Mouse (Mus musculus) frontal cortex, adult 2 months (tissue): Measurements from ENCODE around the gene Cox6a2. TPM values are rescaled to one million over a fixed set of nuclear protein-coding genes. Genes with fewer than 3 reads are reported as not detected.
A peak's percentile ranks its signal among the peaks of the same experiment; 100 is the strongest.

Source experiments
- DNase-seq, 2 experiments: peaks; one replicate each; pipeline ENCODE4 v3.0.0; 2022; ENCODE audit warnings: low spot score in 1 of 2; ENCODE audit errors: extremely low spot score in 1 of 2
- polyA plus RNA-seq: library from polyadenylated mRNA; depleted of rRNA; stranded (reverse); fragments of >200 nt; gene quantifications from 2 replicates; pipeline ENCODE4 v1.2.3, GENCODE M21; 2012; rRNA removed

Cox6a2 gene
- polyA plus RNA-seq, result 13.8 and 28.8 TPM in 2 replicates

DNA sequence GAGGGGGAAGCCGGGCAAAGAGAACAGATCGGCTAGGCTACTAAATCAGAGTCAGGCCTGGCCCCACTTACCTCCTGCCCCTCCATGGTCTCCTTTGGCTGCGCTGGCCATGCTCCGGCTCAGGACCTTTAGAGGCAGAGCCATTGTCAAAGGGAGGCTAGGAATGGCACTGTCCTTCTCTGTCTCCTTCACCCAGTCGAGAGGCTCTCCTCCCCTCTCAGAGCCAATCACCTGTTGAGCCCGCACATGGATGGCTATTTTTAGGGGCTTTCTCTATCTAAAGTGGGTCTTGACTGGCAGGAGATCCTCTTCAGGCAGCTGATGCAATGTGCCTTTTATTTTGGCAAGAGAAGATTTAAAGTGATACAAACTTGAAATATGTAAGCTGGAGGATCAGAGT, at the start of gene Cox6a2:
Gene Cox6a2 (minus strand): TSS at position 236 of the 400 bp plus-strand sequence.
- DNase-seq, result no peak

DNA sequence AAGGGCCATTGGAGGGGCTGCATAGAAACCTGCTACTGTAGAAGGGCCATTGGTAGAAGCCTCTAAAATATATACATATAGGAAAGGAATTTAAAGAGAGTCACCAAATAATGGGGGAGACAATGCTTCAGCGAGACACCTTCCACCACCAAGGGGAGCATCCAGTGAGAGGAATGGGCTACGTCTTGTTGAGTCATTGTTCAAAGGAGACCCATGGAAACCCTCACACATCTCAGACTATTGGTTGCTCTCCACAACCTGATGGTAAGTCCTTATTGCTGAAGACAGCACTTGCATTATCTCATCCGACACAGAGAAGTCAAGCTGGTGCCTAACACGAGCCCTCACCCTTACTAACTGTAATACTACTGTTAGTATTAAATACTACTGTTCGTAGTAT, 49.6 kb upstream of the Cox6a2 start:
- no peak for DNase-seq

DNA sequence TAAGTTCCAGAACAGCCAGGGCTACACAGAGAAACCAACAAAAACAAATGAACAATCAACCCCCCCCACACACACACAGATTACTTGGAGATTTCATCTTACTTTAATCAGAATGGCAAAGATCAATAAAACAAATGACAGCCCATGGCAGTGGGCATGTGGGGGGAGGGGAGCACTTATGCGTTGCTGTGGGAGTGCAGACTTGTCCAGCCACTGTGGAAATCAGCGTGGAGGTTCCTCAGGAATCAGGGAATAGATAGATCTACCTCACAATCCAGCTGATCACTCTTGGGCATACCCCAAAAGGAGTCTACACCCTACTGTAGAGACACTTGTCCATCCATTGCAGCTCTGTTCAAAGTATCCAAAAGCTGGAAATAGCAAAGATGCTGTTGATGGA, 48.8 kb upstream of the Cox6a2 start:
- DNase-seq, result no peak

GRCm38 (mm10) chr7:128252609-128253008, 46.4 kb upstream of the Cox6a2 start:
- peak; percentile 52 to 84 for DNase-seq

DNA sequence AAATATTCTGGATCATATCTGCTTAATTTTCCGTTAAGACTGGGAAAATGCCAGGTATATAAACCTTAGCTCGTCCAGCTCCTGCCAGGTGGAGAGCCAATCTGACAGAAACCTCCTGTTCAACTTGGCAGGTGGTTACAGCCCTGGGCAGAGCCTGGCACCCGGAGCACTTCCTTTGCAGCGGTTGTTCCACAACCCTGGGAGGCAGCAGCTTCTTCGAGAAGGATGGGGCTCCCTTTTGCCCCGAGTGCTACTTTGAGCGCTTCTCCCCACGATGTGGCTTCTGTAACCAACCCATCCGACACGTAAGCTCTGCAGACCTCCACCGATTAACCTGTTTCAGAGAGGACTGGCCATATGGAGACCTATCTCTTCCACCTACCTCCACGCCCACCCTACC, 45.8 kb upstream of the Cox6a2 start:
- no peak for DNase-seq

DNA sequence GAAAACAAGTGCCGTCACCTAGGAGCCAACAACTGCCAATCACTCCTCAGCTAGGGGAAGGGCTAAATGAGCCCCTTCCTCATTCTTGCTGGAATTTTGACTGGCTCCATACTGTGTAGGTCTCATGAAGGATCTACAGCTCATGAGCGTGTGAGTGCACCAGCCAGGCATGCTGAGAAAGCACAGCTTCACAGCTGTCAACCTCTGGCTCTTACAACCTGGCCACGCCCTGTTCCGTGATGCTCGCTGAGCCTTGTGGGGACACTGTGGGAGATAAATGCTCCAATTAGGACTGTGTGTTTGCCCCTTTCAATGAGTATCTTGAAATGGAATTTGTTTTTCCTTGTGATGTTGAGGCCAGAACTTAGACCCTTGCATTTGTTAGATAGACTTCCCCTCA, 43.8 kb upstream of the Cox6a2 start:
- no peak for DNase-seq

- DNase-seq, result no peak
These were observed 42.2 kb upstream of the Cox6a2 start for GRCm38 (mm10) chr7:128248081-128249042.

- peak; percentile 72 to 96 for DNase-seq
These were observed 41.3 kb upstream of the Cox6a2 start for GRCm38 (mm10) chr7:128247443-128247842.

- peak in 1 of 2 experiments; percentile 64 for DNase-seq
These were observed 40.6 kb upstream of the Cox6a2 start, which contains the start of gene Tgfb1i1 for GRCm38 (mm10) chr7:128246496-128247391. Tgfb1i1 (plus strand) TSS chr7:128246812.

GRCm38 (mm10) chr7:128245547-128245946, 39.4 kb upstream of the Cox6a2 start:
- no peak for DNase-seq

GRCm38 (mm10) chr7:128244410-128245025, 38.3 kb upstream of the Cox6a2 start:
- DNase-seq, result no peak

DNA sequence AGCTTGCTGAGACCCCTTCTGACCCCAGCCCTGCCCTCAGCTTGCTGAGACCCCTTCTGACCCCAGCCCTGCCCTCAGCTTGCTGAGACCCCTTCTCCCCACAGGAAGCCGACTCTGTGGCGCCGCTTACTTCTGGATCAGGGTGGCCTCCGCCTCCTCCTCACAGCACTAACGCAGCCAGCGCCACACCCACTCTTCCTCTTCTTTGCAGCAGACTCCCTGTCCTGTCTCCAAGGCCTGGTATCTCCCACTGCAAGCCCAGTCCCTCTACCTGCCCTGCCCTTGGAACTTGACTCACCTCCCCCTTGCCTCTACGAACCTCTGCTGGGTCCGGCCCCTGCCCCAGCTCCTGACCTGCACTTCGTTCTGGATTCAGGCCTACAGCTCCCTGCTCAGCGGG, 37.7 kb upstream of the Cox6a2 start:
- no peak for DNase-seq

DNA sequence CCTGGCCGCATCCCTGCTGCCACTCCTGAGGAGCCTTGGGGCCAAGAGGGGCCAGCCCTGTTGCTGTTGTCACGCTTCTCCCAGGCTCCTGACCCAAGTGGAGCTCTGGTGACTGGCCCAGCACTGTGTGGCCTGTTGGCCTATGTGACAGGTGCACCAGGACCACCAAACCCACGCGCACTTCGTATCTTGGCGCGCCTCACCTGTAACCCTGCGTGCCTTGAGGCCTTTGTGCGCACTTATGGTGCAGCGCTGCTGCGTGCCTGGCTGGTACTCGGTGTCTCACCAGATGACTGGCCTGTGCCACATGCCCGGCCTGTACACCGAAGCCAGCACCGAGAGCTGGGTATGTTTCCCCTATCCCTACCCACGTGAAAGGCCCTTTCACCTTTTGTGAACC, 36.1 kb upstream of the Cox6a2 start:
- DNase-seq, result no peak

DNA sequence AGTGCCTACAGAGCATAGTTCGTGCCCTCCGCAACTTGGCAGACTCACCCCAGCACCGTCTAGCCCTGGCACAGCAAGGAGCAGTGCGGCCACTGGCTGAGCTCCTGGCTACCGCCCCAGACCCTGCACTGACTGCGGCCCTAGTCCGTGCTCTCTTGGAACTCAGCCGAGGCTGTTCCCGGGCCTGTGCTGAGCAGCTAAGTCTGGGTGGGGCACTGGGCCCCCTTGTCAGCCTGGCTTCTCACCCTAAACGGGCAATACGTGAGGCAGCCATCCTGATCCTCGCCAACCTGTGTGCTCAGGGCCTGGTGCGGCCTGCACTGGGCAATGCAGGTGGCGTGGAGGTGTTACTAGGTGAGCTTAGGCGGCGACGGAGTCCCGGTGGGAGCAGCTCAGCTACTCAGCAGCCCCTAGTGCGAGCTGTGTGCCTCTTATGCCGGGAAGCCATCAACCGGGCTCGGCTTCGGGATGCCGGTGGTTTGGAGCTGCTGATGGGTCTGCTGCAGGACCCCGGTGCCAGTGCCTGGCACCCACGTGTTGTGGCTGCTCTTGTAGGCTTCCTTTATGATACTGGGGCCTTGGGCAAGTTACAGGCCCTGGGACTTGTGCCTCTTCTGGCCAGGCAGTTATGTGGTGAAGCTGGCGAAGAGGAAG, 34.1 kb upstream of the Cox6a2 start:
- no peak for DNase-seq

GRCm38 (mm10) chr7:128238991-128239390, 32.8 kb upstream of the Cox6a2 start:
- DNase-seq, result peak in 1 of 2 experiments; percentile 49

- peak; percentile 97 to 99 for DNase-seq
These were observed 32.0 kb upstream of the Cox6a2 start, which contains the start of gene 9130023H24Rik for GRCm38 (mm10) chr7:128237927-128238778. 9130023H24Rik (minus strand) TSS chr7:128238031.

DNA sequence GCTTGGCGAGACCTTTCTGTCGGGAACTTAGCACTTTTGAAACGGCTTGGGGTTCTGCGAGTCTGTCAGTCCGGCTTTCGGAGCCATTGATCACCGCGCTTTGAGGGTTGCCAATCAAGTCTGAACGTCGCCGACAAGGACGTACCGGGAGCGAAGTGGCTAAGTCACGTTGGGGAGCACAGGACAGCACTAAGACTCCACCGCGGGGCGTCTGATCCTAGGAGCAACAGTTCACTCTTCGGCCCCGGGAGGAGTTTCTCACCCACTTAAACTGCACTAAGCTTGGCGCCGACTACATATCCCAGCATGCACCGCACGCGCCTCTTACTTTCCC, 31.4 kb upstream of the Cox6a2 start:
- DNase-seq, result no peak

DNA sequence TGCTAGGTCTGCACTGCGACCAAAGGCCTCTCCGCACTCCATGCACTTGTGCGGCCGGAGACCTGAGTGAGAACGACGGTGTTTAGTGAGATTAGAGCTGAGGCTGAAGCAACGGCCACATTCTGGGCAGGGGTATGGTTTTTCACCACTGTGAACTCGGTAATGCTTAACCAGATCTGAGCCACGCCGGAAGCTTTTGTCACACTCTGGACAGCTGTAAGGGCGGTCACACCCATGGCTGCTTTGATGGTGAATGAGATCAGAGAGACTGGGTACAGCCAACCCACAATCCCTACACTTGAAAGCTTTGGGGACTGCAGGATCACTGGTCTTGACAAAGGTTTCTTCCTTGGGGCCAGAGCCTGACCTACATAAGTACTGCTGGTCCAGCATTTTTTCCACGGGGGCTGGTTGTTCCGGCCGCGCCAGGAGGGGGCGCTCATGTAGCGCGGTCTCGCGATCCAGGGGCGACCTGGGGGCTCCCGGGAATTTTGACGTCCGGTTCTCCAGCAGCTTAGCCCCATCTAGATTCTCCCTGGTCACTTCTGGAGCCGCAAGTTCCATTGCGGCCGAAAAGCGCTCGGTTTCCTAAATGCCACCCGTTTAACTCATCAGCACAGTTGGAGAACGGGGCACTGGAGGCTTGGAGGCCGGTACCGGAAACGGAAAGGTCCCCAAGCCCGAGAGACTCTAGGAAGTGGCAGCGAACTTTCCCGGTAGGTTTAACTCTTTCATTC, 30.8 kb upstream of the Cox6a2 start, which contains the start of gene Armc5:
Gene Armc5 (plus strand): TSS at position 487 of the 737 bp plus-strand sequence.
- peak; percentile 63 to 90 for DNase-seq
